Mouse (Mus musculus) stomach, embryonic 14.5 days (tissue): Measurements from ENCODE around the gene Acsbg1. TPM values are rescaled to one million over a fixed set of nuclear protein-coding genes. Genes with fewer than 3 reads are reported as not detected.
A peak's percentile ranks its signal among the peaks of the same experiment; 100 is the strongest.
"Not testable (repeated sequence)": the region's sequence is repeated elsewhere in the genome, so short reads cannot be mapped to it uniquely, and the experiment has no call there.

Experiments
- ATAC-seq: fragments of 200-750 bp; cut with Nextera tagmentation; 2 replicates; pipeline ENCODE4 v1.8.0; 2017; ENCODE audit warnings: low read depth, moderate TSS enrichment; ENCODE audit not compliant: insufficient number of reproducible peaks, insufficient read depth, low FRiP score
- H3K27ac ChIP-seq: fragments of 300-500 bp; sonication (generic); 2 replicates; pipeline ENCODE4 v1.5.1; 2014; ENCODE audit warnings: mild to moderate bottlenecking, low read length, moderate library complexity, mixed read lengths
- H3K27me3 ChIP-seq: fragments of 300-500 bp; sonication (generic); 2 replicates; pipeline ENCODE4 v1.6.1; 2014; ENCODE audit warnings: low read length, control low read depth, mixed read lengths; ENCODE audit not compliant: control insufficient read depth, insufficient read depth
- H3K36me3 ChIP-seq: fragments of 300-500 bp; sonication (generic); 2 replicates; pipeline ENCODE4 v1.6.1; 2014; ENCODE audit warnings: mild to moderate bottlenecking, control low read depth, low read length, moderate library complexity, mixed read lengths; ENCODE audit not compliant: control insufficient read depth, insufficient read depth
- H3K4me1 ChIP-seq: fragments of 300-500 bp; sonication (generic); 2 replicates; pipeline ENCODE4 v1.6.1; 2014; ENCODE audit warnings: low read length, control low read depth, mixed read lengths; ENCODE audit not compliant: control insufficient read depth, insufficient read depth
- H3K4me2 ChIP-seq: fragments of 300-500 bp; sonication (generic); replicated peaks from 2 replicates; pipeline ENCODE4 v1.6.1; 2014; ENCODE audit warnings: low read depth, low read length, control low read depth
- H3K4me3 ChIP-seq: fragments of 300-500 bp; sonication (generic); 2 replicates; pipeline ENCODE4 v1.5.1; 2014; ENCODE audit warnings: low read depth, low read length, control low read depth
- H3K9ac ChIP-seq: fragments of 300-500 bp; sonication (generic); replicated peaks from 2 replicates; pipeline ENCODE4 v1.6.1; 2014; ENCODE audit warnings: low read depth, mild to moderate bottlenecking, control low read depth, low read length, moderate library complexity, mixed read lengths
- H3K9me3 ChIP-seq: fragments of 300-500 bp; sonication (generic); 2 replicates; pipeline ENCODE4 v1.6.1; 2016; ENCODE audit warnings: low read depth, low read length, control low read depth; ENCODE audit not compliant: control insufficient read depth
- WGBS: fragments of 180-500 bp; shearing (Covaris S2); extraction: QIAGEN DNeasy Blood & Tissue Kit; methylation state at CpG from one replicate; pipeline ENCODE4 v1.1.7; 2014; 5-methylcytosine and 5-hydroxymethylcytosine counted together
- polyA plus RNA-seq: library from polyadenylated mRNA; unstranded; fragments of >200 nt; fragmentation: Nextera tagmentation; extraction: Ambion mirVana; gene quantifications from 2 replicates; pipeline ENCODE4 v1.2.1, GENCODE M21; 2014

The Acsbg1 gene
- polyA plus RNA-seq, 1 experiment from 2014 or later, result 0.74 TPM

GRCm38 (mm10) chr9:54593652-54594051 is 68.0 kb downstream of the Acsbg1 start:
- 82% methylated on average over 4 of the region's 4 CpGs for WGBS
- not testable (repeated sequence) for ATAC-seq, H3K27me3 ChIP-seq, H3K4me1 ChIP-seq, H3K4me2 ChIP-seq, H3K9me3 ChIP-seq, H3K27ac ChIP-seq, H3K9ac ChIP-seq, H3K4me3 ChIP-seq
- H3K36me3 ChIP-seq, result peaks cover 25% of the 10 kb centered on the region

GRCm38 (mm10) chr9:54587863-54588262 is 73.8 kb downstream of the Acsbg1 start:
- Histone ChIP-seq H3K4me1 (peaks cover 8% of the 10 kb centered on the region; the same call in 1 of the 2 replicates), H3K9me3 (no peaks in the 10 kb centered on the region), H3K4me3 (no peak overlapping the region), H3K4me2 (no peak overlapping the region; the same call in 1 of the 2 replicates), H3K27me3 (no peaks in the 10 kb centered on the region), H3K9ac (no peak overlapping the region), H3K36me3 (peaks cover 6% of the 10 kb centered on the region), H3K27ac (no peak overlapping the region)
- ATAC-seq, result no peak
- 65% methylated on average over 4 of the region's 4 CpGs for WGBS

- Histone ChIP-seq H3K27me3 (no peaks in the 10 kb centered on the region), H3K36me3 (no peaks in the 10 kb centered on the region; the same call in 1 of the 2 replicates), H3K4me2 (peak within 1 kb of the TSS; percentile 95), H3K9me3 (no peaks in the 10 kb centered on the region), H3K9ac (peak within 1 kb of the TSS; percentile 79), H3K4me1 (peaks cover 8% of the 10 kb centered on the region; the same call in 1 of the 2 replicates), H3K4me3 (peak within 1 kb of the TSS; percentile 87), H3K27ac (no peak within 1 kb of the TSS)
- under 1% methylated on average over 65 of the region's 73 CpGs for WGBS
- ATAC-seq, result peak; percentile 99
Observed at GRCm38 (mm10) chr9:54586199-54587061, 75.2 kb downstream of the Acsbg1 start, which contains the start of gene Idh3a. Gene Idh3a, plus strand, starts transcription at chr9:54586334.

- no peaks in the 10 kb centered on the region for H3K9me3 ChIP-seq
- no peaks in the 10 kb centered on the region for H3K27me3 ChIP-seq
- no peak overlapping the region for H3K27ac ChIP-seq
- H3K9ac ChIP-seq, result no peak overlapping the region
- H3K36me3 ChIP-seq, result no peaks in the 10 kb centered on the region
- H3K4me2 ChIP-seq, result peak overlapping the region; percentile 48
- peaks cover 8% of the 10 kb centered on the region; the same call in 1 of the 2 replicates for H3K4me1 ChIP-seq
- ATAC-seq, result no peak
- H3K4me3 ChIP-seq, result peak overlapping the region; percentile 87
- WGBS, result 31% methylated on average over 5 of the region's 5 CpGs
Observed at GRCm38 (mm10) chr9:54585839-54586198, 75.9 kb downstream of the Acsbg1 start.

- 75% methylated on average over 2 of the region's 2 CpGs for WGBS
- H3K27me3 ChIP-seq, H3K9ac ChIP-seq, H3K36me3 ChIP-seq, ATAC-seq, H3K4me1 ChIP-seq, H3K4me3 ChIP-seq, H3K9me3 ChIP-seq, H3K27ac ChIP-seq, H3K4me2 ChIP-seq: not testable (repeated sequence)
Observed at GRCm38 (mm10) chr9:54584127-54584526, 77.5 kb downstream of the Acsbg1 start.

GRCm38 (mm10) chr9:54583712-54584111 is 78.0 kb downstream of the Acsbg1 start:
- Histone ChIP-seq H3K4me1 (peaks cover 8% of the 10 kb centered on the region; the same call in 1 of the 2 replicates), H3K36me3 (no peaks in the 10 kb centered on the region), H3K4me2 (no peak overlapping the region), H3K4me3 (no peak overlapping the region), H3K9me3 (no peaks in the 10 kb centered on the region), H3K27me3 (no peaks in the 10 kb centered on the region), H3K27ac (no peak overlapping the region), H3K9ac (no peak overlapping the region)
- 61% methylated on average over 1 of the region's 1 CpGs for WGBS
- no peak for ATAC-seq

- Histone ChIP-seq H3K27me3 (no peaks in the 10 kb centered on the region), H3K9me3 (no peaks in the 10 kb centered on the region), H3K36me3 (no peaks in the 10 kb centered on the region), H3K9ac (no peak overlapping the region), H3K4me2 (no peak overlapping the region), H3K4me3 (no peak overlapping the region), H3K27ac (no peak overlapping the region), H3K4me1 (no peaks in the 10 kb centered on the region)
- ATAC-seq, result no peak
- WGBS, result 52% methylated on average over 9 of the region's 9 CpGs
Observed at GRCm38 (mm10) chr9:54571130-54571839, 90.4 kb downstream of the Acsbg1 start.

- H3K9me3 ChIP-seq, result no peaks in the 10 kb centered on the region
- no peaks in the 10 kb centered on the region for H3K27me3 ChIP-seq
- H3K4me2 ChIP-seq, result no peak overlapping the region
- no peaks in the 10 kb centered on the region for H3K36me3 ChIP-seq
- no peaks in the 10 kb centered on the region for H3K4me1 ChIP-seq
- H3K9ac ChIP-seq, result no peak overlapping the region
- no peak overlapping the region for H3K27ac ChIP-seq
- WGBS, result 51% methylated on average over 2 of the region's 2 CpGs
- ATAC-seq, result no peak
- no peak overlapping the region for H3K4me3 ChIP-seq
Observed at GRCm38 (mm10) chr9:54568732-54569131, 92.9 kb downstream of the Acsbg1 start.
